Comparison of ENCODE assay signal across 25 mouse cellular contexts in genomic region chr14:31521318-31521717, GRCm38 (mm10). TPM values are rescaled to one million over a fixed set of nuclear protein-coding genes. Genes with fewer than 3 reads are reported as not detected.
DNase-seq lines count a peak whose midpoint lies in the region; ATAC-seq and TF ChIP-seq lines count a peak whose summit lies in the region.
"Had no signal": no experiment of that assay in that cellular context is flagged by ENCODE, and none has a peak within 500 bp of the region (broad histone marks: within the 10 kb centered on the region; RNA-seq: fewer than 3 reads in every experiment).

No protein-coding gene starts in this region.

- H3K36me3 ChIP-seq in lung, postnatal 0 days (ENCODE audit: insufficient read depth, low read length): no peaks in the 10 kb centered on the region
- H3K36me3 ChIP-seq in kidney, embryonic 16.5 days (ENCODE audit: insufficient read depth, low read length): no peaks in the 10 kb centered on the region
- H3K36me3 ChIP-seq: embryonic facial prominence, embryonic 13.5 days; hindbrain, embryonic 13.5 days; limb, embryonic 12.5 days; stomach, embryonic 15.5 days had no signal

- DNase-seq in gastrocnemius, adult 2 months: no peak
- no peak for DNase-seq in gastrocnemius, adult 8-10 months (ENCODE audit: low spot score in 2 of 2)
- DNase-seq in lung, postnatal 0 days (ENCODE audit: low spot score): peak; percentile 32
- DNase-seq in lung, adult 2 months: no peak
- peak; percentile 68 for DNase-seq in thymus, postnatal 0 days (ENCODE audit: low spot score)
- DNase-seq in thymus, postnatal 4 days: peak; percentile 71
- DNase-seq: adrenal gland, postnatal 10 days; cerebellum, postnatal 10 days; embryo, embryonic 11 days; gastrocnemius, postnatal 14 days; heart, adult 11 months; kidney, adult 18-20 months; liver, postnatal 0 days; right cerebral cortex, adult 18-20 months had no signal

- no peaks in the 10 kb centered on the region for H3K27me3 ChIP-seq in lung, postnatal 0 days (replicated peaks; ENCODE audit: insufficient read depth, low read length)
- H3K27me3 ChIP-seq in kidney, embryonic 16.5 days (ENCODE audit: insufficient read depth, low read length): no peaks in the 10 kb centered on the region
- H3K27me3 ChIP-seq: embryonic facial prominence, embryonic 13.5 days; forebrain, embryonic 13.5 days; hindbrain, embryonic 13.5 days; limb, embryonic 12.5 days; stomach, embryonic 15.5 days had no signal

- no peak for TF ChIP-seq POLR2A in lung, adult 2 months (IDR thresholded peaks at IDR 0.05; ENCODE audit: borderline replicate concordance, extremely low read depth, low read depth, low read length)

- H3K9ac ChIP-seq in lung, postnatal 0 days (replicated peaks; ENCODE audit: low read depth): no peak overlapping the region
- H3K9ac ChIP-seq in kidney, embryonic 16.5 days (replicated peaks; ENCODE audit: low read length): no peak overlapping the region
- H3K9ac ChIP-seq: embryonic facial prominence, embryonic 13.5 days; forebrain, embryonic 13.5 days; hindbrain, embryonic 13.5 days; limb, embryonic 12.5 days; liver, postnatal 0 days; stomach, embryonic 15.5 days had no signal

- TF ChIP-seq CTCF in gastrocnemius, adult 2 months (IDR thresholded peaks at IDR 0.05): peak; percentile 52
- no peak for TF ChIP-seq CTCF in lung, postnatal 0 days (IDR thresholded peaks at IDR 0.05)
- no peak for TF ChIP-seq CTCF in lung, adult 2 months (IDR thresholded peaks at IDR 0.05; ENCODE audit: insufficient read depth, low read length)

- H3K4me2 ChIP-seq in lung, postnatal 0 days (replicated peaks; ENCODE audit: low read depth, low read length): no peak overlapping the region
- H3K4me2 ChIP-seq in kidney, embryonic 16.5 days (replicated peaks; ENCODE audit: low read depth, low read length): no peak overlapping the region
- H3K4me2 ChIP-seq: embryonic facial prominence, embryonic 13.5 days; forebrain, embryonic 13.5 days; hindbrain, embryonic 13.5 days; limb, embryonic 12.5 days; liver, embryonic 11.5 days; midbrain, embryonic 11.5 days; stomach, embryonic 15.5 days had no signal

- WGBS in lung, postnatal 0 days: 32% methylated on average over 2 of the region's 2 CpGs
- WGBS in lung, adult 2 months: 60% methylated on average over 2 of the region's 2 CpGs
- 50% methylated on average over 2 of the region's 2 CpGs for WGBS in kidney, embryonic 16.5 days

- H3K9me3 ChIP-seq in lung, postnatal 0 days (ENCODE audit: low read length): no peaks in the 10 kb centered on the region
- no peaks in the 10 kb centered on the region for H3K9me3 ChIP-seq in kidney, embryonic 16.5 days (ENCODE audit: low read length)
- H3K9me3 ChIP-seq: embryonic facial prominence, embryonic 13.5 days; forebrain, embryonic 13.5 days; hindbrain, embryonic 13.5 days; limb, embryonic 12.5 days; stomach, embryonic 15.5 days had no signal

- TF ChIP-seq EP300 in lung, postnatal 0 days (IDR thresholded peaks at IDR 0.05): no peak

- ATAC-seq in lung, postnatal 0 days: peak; percentile 23; the same call in 1 of the 2 replicates
- ATAC-seq in kidney, embryonic 16.5 days (ENCODE audit: low FRiP score, low TSS enrichment): no peak
- ATAC-seq: forebrain, embryonic 13.5 days; inflammation-experienced regulatory T-cells, adult 6 months; liver, postnatal 0 days had no signal

- H3K27ac ChIP-seq in gastrocnemius, adult 2 months: no peak overlapping the region
- H3K27ac ChIP-seq in lung, postnatal 0 days (ENCODE audit: low read length): no peak overlapping the region
- no peak overlapping the region for H3K27ac ChIP-seq in kidney, embryonic 16.5 days (ENCODE audit: low read length)
- H3K27ac ChIP-seq: embryonic facial prominence, embryonic 13.5 days; forebrain, embryonic 13.5 days; hindbrain, embryonic 13.5 days; kidney, postnatal 0 days; limb, embryonic 12.5 days; stomach, embryonic 15.5 days had no signal

- H3K4me3 ChIP-seq in gastrocnemius, adult 2 months: no peak overlapping the region
- H3K4me3 ChIP-seq in lung, postnatal 0 days (ENCODE audit: low read depth, low read length): no peak overlapping the region
- no peak overlapping the region for H3K4me3 ChIP-seq in lung, adult 2 months (replicated peaks; ENCODE audit: extremely low read depth, low read depth, low read length)
- no peak overlapping the region for H3K4me3 ChIP-seq in kidney, embryonic 16.5 days (ENCODE audit: low read length)
- H3K4me3 ChIP-seq: embryonic facial prominence, embryonic 13.5 days; erythroblast, embryonic 14.5 days; forebrain, embryonic 13.5 days; hindbrain, embryonic 13.5 days; limb, embryonic 12.5 days; stomach, embryonic 15.5 days had no signal

- intact Hi-C loops in gastrocnemius, adult 2 months (cut with DNase I): no loop called here

- H3K4me1 ChIP-seq in lung, postnatal 0 days (ENCODE audit: insufficient read depth, low read depth, low read length): no peaks in the 10 kb centered on the region; the same call in 1 of the 2 replicates
- no peaks in the 10 kb centered on the region for H3K4me1 ChIP-seq in lung, adult 2 months (ENCODE audit: control insufficient read depth, insufficient read depth, low read length)
- H3K4me1 ChIP-seq in kidney, embryonic 16.5 days (ENCODE audit: insufficient read depth, low read length): peaks cover 3% of the 10 kb centered on the region; the same call in 1 of the 2 replicates
- H3K4me1 ChIP-seq: embryonic facial prominence, embryonic 13.5 days; forebrain, embryonic 13.5 days; hindbrain, embryonic 13.5 days; limb, embryonic 12.5 days had no signal

RNA-seq across cellular contexts. Expression of gene Mettl6, which starts 26.5 kb away (rescaled TPM):
- 1 to 10 TPM; 9.5 to 9.8 TPM for total RNA-seq in gastrocnemius, adult 2 months (2021)
- 10 to 100 TPM in 1 of 4 experiments, 1 to 10 TPM in 3; 5.6 to 10.3 (median 7.0) TPM for total RNA-seq in gastrocnemius, adult 8-10 months (2022)
- polyA plus RNA-seq in lung, postnatal 0 days (2015; fragmentation: Nextera tagmentation; extraction: Ambion mirVana): 40.9 and 49.1 TPM in 2 replicates
- polyA plus RNA-seq in lung, adult 2 months (2012; rRNA removed): 5.4 and 10.2 TPM in 2 replicates
- polyA plus RNA-seq in thymus, postnatal 0 days (2015; fragmentation: Nextera tagmentation; extraction: Ambion mirVana): 149 and 164 TPM in 2 replicates
- polyA plus RNA-seq in kidney, embryonic 16.5 days (2015; fragmentation: Nextera tagmentation; extraction: Ambion mirVana): 54.5 and 60.7 TPM in 2 replicates

RNA-seq across cellular contexts. Expression of gene Eaf1, which starts 27.1 kb away (rescaled TPM):
- total RNA-seq in gastrocnemius, adult 2 months (2021): 10 to 100 TPM in 1 of 2 experiments, 1 to 10 TPM in 1; 7.1 to 11.5 TPM
- 10 to 100 TPM in 2 of 4 experiments, 1 to 10 TPM in 2; 8.5 to 13.8 (median 9.7) TPM for total RNA-seq in gastrocnemius, adult 8-10 months (2022)
- polyA plus RNA-seq in lung, postnatal 0 days (2015; fragmentation: Nextera tagmentation; extraction: Ambion mirVana): 10.0 and 11.3 TPM in 2 replicates
- 38.1 and 48.4 TPM in 2 replicates for polyA plus RNA-seq in lung, adult 2 months (2012; rRNA removed)
- polyA plus RNA-seq in thymus, postnatal 0 days (2015; fragmentation: Nextera tagmentation; extraction: Ambion mirVana): 47.2 and 52.6 TPM in 2 replicates
- 24.9 and 28.0 TPM in 2 replicates for polyA plus RNA-seq in kidney, embryonic 16.5 days (2015; fragmentation: Nextera tagmentation; extraction: Ambion mirVana)

Comparison
In these comparisons a context has a peak if more than half of its experiments do, and no peak if none do; other contexts are left out.
1. DNase-seq: peak in lung, postnatal 0 days (single experiment), thymus, postnatal 0 days (single experiment) and thymus, postnatal 4 days (single experiment); none in gastrocnemius, adult 2 months (single experiment), gastrocnemius, adult 8-10 months (0 of 2) and lung, adult 2 months (single experiment).